Mouse (Mus musculus): ENCODE results near the gene Pkd1l2. TPM values are rescaled to one million over a fixed set of nuclear protein-coding genes. Genes with fewer than 3 reads are reported as not detected.

The Pkd1l2 gene
- 0.09 TPM for polyA plus RNA-seq (2017; shearing (Covaris generic))

DNA sequence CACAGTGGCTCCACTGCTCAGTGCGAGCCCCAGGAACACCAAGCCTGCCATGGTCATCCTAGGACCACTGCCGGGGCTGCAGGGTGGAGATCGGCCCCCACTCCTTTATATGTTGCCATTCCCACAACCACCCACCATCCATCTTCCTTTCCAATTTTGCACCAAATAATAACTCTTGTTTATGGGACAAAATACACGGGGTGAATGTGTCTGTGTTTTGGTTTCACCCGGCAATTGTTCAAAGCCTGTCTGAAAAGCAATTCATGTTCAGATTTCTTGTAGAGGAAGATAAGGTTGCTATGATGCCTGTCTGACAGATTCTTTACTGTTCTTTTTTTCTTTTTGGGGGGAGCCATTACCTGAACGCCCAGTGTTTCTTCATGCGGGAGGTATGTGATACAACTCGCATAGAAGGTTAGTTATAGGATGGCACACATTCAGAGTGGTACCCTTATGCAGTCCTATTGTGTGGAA lies at the start of gene Pkd1l2:
Pkd1l2 (minus strand) TSS at position 51 of the 474 bp plus-strand sequence.

DNA sequence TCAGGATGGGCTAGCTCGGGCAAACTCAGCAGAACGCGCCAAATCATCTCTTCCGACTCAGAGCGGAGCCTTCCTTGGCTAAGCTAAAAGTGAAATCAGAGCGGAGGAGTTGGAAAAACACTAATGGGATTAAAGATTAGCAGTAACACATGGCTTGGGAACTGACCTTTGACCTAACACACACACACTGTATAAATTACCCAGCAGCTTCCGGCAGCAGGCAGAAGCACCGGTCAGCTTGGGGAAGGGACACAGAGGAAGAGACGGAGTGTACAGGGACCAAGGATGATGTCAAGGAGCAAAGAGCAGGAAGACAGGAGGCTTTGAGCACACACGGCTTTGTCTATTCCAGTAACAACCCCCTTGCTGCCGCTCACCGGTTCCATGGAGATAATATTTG lies 13.4 kb upstream of the Pkd1l2 start, which contains the start of gene Bco1:
Bco1 (plus strand) TSS at position 208 of the 400 bp plus-strand sequence.

DNA sequence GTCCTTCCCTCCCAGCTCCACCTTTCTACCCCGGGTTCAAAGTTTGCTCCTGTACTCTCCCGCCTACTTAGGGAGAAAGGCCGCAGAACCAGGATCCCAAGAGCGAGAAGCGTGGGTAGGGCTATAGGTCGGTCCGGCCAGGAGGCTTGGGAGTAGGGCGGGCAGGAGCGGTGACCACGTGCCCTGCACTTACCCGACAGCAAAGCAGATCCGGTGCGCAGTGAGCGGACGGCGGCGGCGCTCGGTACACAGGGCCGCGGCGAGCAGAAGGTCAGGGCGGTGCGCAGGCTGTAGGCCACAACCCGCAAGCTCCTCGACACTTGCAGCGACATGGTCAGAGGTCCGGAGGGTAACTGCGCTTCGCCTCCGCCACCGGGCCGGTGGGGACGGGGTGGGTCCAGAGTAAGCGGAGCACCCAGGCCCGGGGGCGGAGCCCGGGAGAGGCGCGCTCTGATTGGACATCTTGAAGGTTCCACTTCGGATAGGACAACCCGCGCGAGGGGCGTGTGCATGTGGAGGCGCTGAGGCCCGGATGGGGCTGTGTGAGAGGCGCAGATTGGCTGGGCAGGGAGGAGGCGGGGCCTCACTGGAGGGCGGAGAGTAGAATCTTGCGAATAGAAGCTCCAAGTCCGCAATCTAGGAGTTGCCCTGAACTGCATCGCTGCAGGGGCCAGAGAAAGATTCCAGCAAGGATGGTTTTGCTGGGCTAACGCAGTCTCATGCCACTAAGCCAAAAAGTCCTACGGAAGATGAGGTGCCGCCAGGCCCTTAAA lies 89.0 kb downstream of the Pkd1l2 start, which contains the start of gene Gcsh:
Gcsh (minus strand) TSS at position 443 of the 773 bp plus-strand sequence.

DNA sequence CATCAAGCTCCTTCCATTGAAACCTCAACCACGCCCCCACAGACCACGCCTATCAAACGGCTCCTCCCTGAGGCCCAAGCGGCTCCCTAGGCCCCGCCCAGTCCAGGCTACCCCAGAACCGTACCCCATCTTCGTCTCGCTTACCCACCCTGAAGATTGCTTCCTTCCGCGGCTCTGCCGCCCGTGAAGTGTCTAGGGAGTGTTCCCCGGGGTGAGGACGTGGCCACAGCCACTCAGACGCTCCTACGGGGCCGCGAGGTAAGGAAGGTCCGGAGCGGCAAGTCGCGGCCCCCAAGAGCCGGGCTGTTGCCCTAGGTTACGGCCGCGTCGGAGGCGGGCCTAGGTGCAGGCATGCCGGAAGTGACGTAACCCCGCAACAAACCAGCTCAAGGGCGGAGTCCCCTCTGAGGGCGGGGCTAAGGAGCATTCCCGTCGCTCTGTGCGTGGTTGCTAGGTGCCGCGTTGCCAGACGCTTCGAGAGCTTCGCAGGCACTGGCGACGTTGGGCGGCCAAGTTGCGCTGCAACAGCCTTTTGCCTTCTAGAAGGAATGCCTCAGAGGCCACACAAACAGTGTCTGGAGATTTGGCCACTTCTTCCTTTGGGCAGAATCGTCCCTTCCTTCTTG lies 103.5 kb downstream of the Pkd1l2 start, which contains the start of gene 1700030J22Rik:
1700030J22Rik (minus strand) TSS at position 329 of the 626 bp plus-strand sequence.

Other genes starting within 250 kb of the Pkd1l2 start
- gene Cmc2, start 161.0 kb downstream of the Pkd1l2 start, polyA plus RNA-seq (2017; shearing (Covaris generic)) = 36.8 TPM
- 3.1 TPM for gene Cenpn, start 160.7 kb downstream of the Pkd1l2 start, polyA plus RNA-seq (2017; shearing (Covaris generic))
- gene Atmin, start 139.1 kb downstream of the Pkd1l2 start, polyA plus RNA-seq (2017; shearing (Covaris generic)) = 5.6 TPM
- not detected for gene 1700030J22Rik, start 103.5 kb downstream of the Pkd1l2 start, polyA plus RNA-seq (2017; shearing (Covaris generic))
- 30.3 TPM for gene Gcsh, start 88.9 kb downstream of the Pkd1l2 start, polyA plus RNA-seq (2017; shearing (Covaris generic))
- gene Bco1, start 13.4 kb upstream of the Pkd1l2 start, polyA plus RNA-seq (2017; shearing (Covaris generic)) = not detected
- gene Gan, start 75.7 kb upstream of the Pkd1l2 start, polyA plus RNA-seq (2017; shearing (Covaris generic)) = 1.0 TPM
- 9.5 TPM for gene Cmip, start 174.6 kb upstream of the Pkd1l2 start, polyA plus RNA-seq (2017; shearing (Covaris generic))

Data from CD4-positive, CD25-positive, alpha-beta regulatory T cell, adult 9 weeks (primary cell).